Mouse (Mus musculus): ENCODE data around the gene Ubash3a. TPM values are rescaled to one million over a fixed set of nuclear protein-coding genes. Genes with fewer than 3 reads are reported as not detected.
A peak's percentile ranks its signal among the peaks of the same experiment; 100 is the strongest.

The Ubash3a gene
- total and polyA plus RNA-seq, 3 experiments = 0.29 to 0.36 TPM; not detected in 1

GRCm38 (mm10) chr17:31253951-31254350, 46.3 kb downstream of the Ubash3a start:
- no peaks in the 10 kb centered on the region for H3K79me2 ChIP-seq (replicated peaks; ENCODE audit: control insufficient read depth, insufficient read depth, low read length)
- H3K27ac ChIP-seq = no peak overlapping the region
- intact Hi-C loops (cut with DNase I) = loop anchor here (1.0 to 2.0 kb wide), 5 partner anchors 17 to 239 kb away; no protein-coding TSS in a partner anchor
- 63% methylated on average over 5 of the region's 5 CpGs for WGBS
- H3K4me1 ChIP-seq (ENCODE audit: control insufficient read depth, insufficient read depth, low read length) = no peaks in the 10 kb centered on the region
- TF ChIP-seq POLR2A (IDR thresholded peaks at IDR 0.05; ENCODE audit: insufficient read depth, low read depth, low read length) (no peak), EP300 (IDR thresholded peaks at IDR 0.05; ENCODE audit: insufficient read depth, low read depth, low read length) (no peak), CTCF (IDR thresholded peaks at IDR 0.05) (no peak)
- H3K9ac ChIP-seq (ENCODE audit: low read depth, low read length) = no peak overlapping the region
- H3K27me3 ChIP-seq (ENCODE audit: control insufficient read depth, insufficient read depth, low read length) = no peaks in the 10 kb centered on the region
- H3K36me3 ChIP-seq (ENCODE audit: control insufficient read depth, insufficient read depth, low read length) = no peaks in the 10 kb centered on the region
- peak in 1 of 2 experiments; percentile 16 for DNase-seq
- H3K4me3 ChIP-seq = no peak overlapping the region

DNA sequence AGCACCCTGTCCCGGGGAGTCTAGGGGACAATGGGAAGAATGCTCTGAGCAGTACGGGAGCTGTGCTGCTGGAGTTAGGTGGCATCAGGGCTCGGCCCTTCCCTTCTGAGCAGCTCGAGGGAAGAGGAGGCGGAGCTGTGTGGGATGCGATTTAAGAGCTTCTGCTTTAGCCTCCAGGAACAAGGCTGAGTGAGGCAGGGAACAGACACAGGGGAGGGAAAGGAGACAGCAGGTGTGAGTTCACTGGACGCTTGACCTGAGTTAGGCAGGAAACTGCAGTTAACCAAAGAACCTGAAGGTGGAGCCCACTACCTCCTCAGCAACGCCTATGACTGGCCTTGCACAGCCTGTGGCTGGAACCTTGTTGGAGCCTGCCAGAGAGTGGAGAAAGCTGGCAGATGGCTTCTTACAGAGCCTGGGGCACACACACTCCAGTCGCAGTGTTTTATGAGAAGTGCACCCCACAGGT, 46.8 kb downstream of the Ubash3a start:
- peak; percentile 76 to 79 for DNase-seq
- intact Hi-C loops (cut with DNase I) = loop anchor here (1.0 to 2.0 kb wide), 5 partner anchors 16 to 238 kb away; no protein-coding TSS in a partner anchor

DNA sequence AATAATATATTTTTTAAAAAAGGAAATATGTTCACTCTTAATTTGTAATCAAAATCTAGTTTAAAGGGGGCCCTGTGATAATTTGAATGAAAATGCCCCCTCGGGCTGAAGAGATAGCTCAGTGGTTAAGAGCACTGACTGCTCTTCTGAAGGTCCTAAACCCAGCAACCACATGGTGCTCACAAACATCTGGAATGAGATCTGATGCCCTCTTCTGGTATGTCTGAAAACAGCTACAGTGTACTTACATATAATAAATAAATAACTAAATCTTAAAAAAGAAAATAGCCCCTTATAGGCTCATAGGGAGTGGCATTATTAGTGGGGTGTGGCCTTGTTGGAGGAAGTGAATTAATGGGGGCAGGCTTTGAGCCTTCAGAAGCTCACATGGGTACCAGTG, 49.5 kb downstream of the Ubash3a start:
- H3K4me3 ChIP-seq = no peak overlapping the region
- intact Hi-C loops (cut with DNase I) = no loop called here
- H3K79me2 ChIP-seq (replicated peaks; ENCODE audit: control insufficient read depth, insufficient read depth, low read length) = no peaks in the 10 kb centered on the region
- no peaks in the 10 kb centered on the region for H3K27me3 ChIP-seq (ENCODE audit: control insufficient read depth, insufficient read depth, low read length)
- TF ChIP-seq POLR2A (IDR thresholded peaks at IDR 0.05; ENCODE audit: insufficient read depth, low read depth, low read length) (no peak), CTCF (IDR thresholded peaks at IDR 0.05) (no peak), EP300 (IDR thresholded peaks at IDR 0.05; ENCODE audit: insufficient read depth, low read depth, low read length) (no peak)
- no peaks in the 10 kb centered on the region for H3K36me3 ChIP-seq (ENCODE audit: control insufficient read depth, insufficient read depth, low read length)
- WGBS = 71% methylated on average over 1 of the region's 1 CpGs
- H3K9ac ChIP-seq (ENCODE audit: low read depth, low read length) = no peak overlapping the region
- H3K27ac ChIP-seq = no peak overlapping the region
- DNase-seq = no peak
- no peaks in the 10 kb centered on the region for H3K4me1 ChIP-seq (ENCODE audit: control insufficient read depth, insufficient read depth, low read length)

More for the DNA sequence above, 46.8 kb downstream of the Ubash3a start:
- no peaks in the 10 kb centered on the region for H3K27me3 ChIP-seq (ENCODE audit: control insufficient read depth, insufficient read depth, low read length)
- 21% methylated on average over 9 of the region's 9 CpGs for WGBS
- H3K4me3 ChIP-seq = no peak overlapping the region
- H3K9ac ChIP-seq (ENCODE audit: low read depth, low read length) = no peak overlapping the region
- no peaks in the 10 kb centered on the region for H3K36me3 ChIP-seq (ENCODE audit: control insufficient read depth, insufficient read depth, low read length)
- H3K27ac ChIP-seq = no peak overlapping the region
- H3K4me1 ChIP-seq (ENCODE audit: control insufficient read depth, insufficient read depth, low read length) = no peaks in the 10 kb centered on the region
- H3K79me2 ChIP-seq (replicated peaks; ENCODE audit: control insufficient read depth, insufficient read depth, low read length) = no peaks in the 10 kb centered on the region
- TF ChIP-seq EP300 (IDR thresholded peaks at IDR 0.05; ENCODE audit: insufficient read depth, low read depth, low read length) (peak; percentile 53; the same call in 1 of the 2 replicates), CTCF (IDR thresholded peaks at IDR 0.05) (peak; percentile 99), POLR2A (IDR thresholded peaks at IDR 0.05; ENCODE audit: insufficient read depth, low read depth, low read length) (no peak)

DNA sequence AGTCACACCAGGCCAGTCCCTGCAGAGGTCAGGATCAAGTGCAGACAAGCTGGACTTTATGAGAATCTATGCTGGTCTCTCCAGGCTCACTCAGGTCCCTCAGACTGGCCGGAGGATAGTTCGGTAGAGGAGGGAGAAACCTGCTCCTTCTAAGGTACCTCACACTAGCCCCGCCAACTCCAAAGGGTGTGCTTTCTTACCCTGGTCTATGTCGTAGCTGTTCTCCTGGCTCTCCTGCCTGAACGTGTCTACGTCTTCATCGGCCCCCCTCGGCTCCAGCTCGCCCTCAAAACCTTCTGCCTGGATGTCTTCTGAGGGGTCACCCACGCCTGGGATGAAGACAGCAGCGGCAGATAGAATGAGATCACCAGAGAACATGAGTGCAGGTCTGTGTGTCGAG, 50.2 kb downstream of the Ubash3a start:
- TF ChIP-seq CTCF (IDR thresholded peaks at IDR 0.05) = no peak
- no peak for TF ChIP-seq POLR2A (IDR thresholded peaks at IDR 0.05; ENCODE audit: insufficient read depth, low read depth, low read length)
- TF ChIP-seq EP300 (IDR thresholded peaks at IDR 0.05; ENCODE audit: insufficient read depth, low read depth, low read length) = no peak
- no peak overlapping the region for H3K27ac ChIP-seq
- H3K36me3 ChIP-seq (ENCODE audit: control insufficient read depth, insufficient read depth, low read length) = no peaks in the 10 kb centered on the region
- no peak overlapping the region for H3K9ac ChIP-seq (ENCODE audit: low read depth, low read length)
- H3K79me2 ChIP-seq (replicated peaks; ENCODE audit: control insufficient read depth, insufficient read depth, low read length) = no peaks in the 10 kb centered on the region
- H3K4me3 ChIP-seq = no peak overlapping the region
- WGBS = 91% methylated on average over 12 of the region's 12 CpGs
- DNase-seq = no peak
- intact Hi-C loops (cut with DNase I) = no loop called here
- no peaks in the 10 kb centered on the region for H3K4me1 ChIP-seq (ENCODE audit: control insufficient read depth, insufficient read depth, low read length)
- H3K27me3 ChIP-seq (ENCODE audit: control insufficient read depth, insufficient read depth, low read length) = no peaks in the 10 kb centered on the region

DNA sequence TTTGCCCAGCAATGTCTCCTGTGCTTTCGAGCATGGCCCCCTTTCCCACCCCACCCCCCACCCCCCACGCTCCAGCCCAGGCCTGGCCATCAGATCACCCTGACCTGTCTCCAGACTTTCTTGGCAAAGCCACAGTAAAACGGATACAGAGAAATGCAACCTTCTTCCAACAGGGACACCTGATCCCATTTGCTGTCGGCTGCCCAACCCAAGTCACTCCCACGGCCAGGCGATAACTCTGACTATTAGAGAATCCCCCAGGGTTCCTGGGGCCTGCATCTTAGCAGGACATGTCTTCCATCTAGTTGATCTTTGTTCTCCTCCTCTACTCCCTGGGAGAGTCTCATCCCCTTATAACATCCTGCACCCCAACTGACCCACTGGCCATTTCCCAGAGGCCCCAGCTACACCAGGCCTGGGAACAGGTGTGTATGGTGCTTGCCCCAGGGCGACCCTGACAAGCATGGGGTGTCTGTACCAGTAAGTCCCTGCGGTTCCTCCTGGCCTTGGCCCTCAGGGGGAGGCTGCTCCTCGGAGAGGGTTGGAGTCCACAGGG, 50.7 kb downstream of the Ubash3a start:
- DNase-seq = no peak
- Histone ChIP-seq H3K79me2 (replicated peaks; ENCODE audit: control insufficient read depth, insufficient read depth, low read length) (no peaks in the 10 kb centered on the region), H3K27me3 (ENCODE audit: control insufficient read depth, insufficient read depth, low read length) (no peaks in the 10 kb centered on the region), H3K36me3 (ENCODE audit: control insufficient read depth, insufficient read depth, low read length) (no peaks in the 10 kb centered on the region), H3K4me1 (ENCODE audit: control insufficient read depth, insufficient read depth, low read length) (no peaks in the 10 kb centered on the region), H3K4me3 (no peak overlapping the region), H3K9ac (ENCODE audit: low read depth, low read length) (no peak overlapping the region), H3K27ac (no peak overlapping the region)
- TF ChIP-seq POLR2A (IDR thresholded peaks at IDR 0.05; ENCODE audit: insufficient read depth, low read depth, low read length) = no peak
- no peak for TF ChIP-seq CTCF (IDR thresholded peaks at IDR 0.05)
- TF ChIP-seq EP300 (IDR thresholded peaks at IDR 0.05; ENCODE audit: insufficient read depth, low read depth, low read length) = no peak
- 76% methylated on average over 9 of the region's 9 CpGs for WGBS
- intact Hi-C loops (cut with DNase I) = no loop called here

- no peaks in the 10 kb centered on the region for H3K27me3 ChIP-seq (ENCODE audit: control insufficient read depth, insufficient read depth, low read length)
- H3K27ac ChIP-seq = no peak overlapping the region
- no peak overlapping the region for H3K4me3 ChIP-seq
- intact Hi-C loops (cut with DNase I) = no loop called here
- TF ChIP-seq POLR2A (IDR thresholded peaks at IDR 0.05; ENCODE audit: insufficient read depth, low read depth, low read length) (no peak), CTCF (IDR thresholded peaks at IDR 0.05) (no peak), EP300 (IDR thresholded peaks at IDR 0.05; ENCODE audit: insufficient read depth, low read depth, low read length) (no peak)
- 81% methylated on average over 4 of the region's 4 CpGs for WGBS
- no peak overlapping the region for H3K9ac ChIP-seq (ENCODE audit: low read depth, low read length)
- no peaks in the 10 kb centered on the region for H3K79me2 ChIP-seq (replicated peaks; ENCODE audit: control insufficient read depth, insufficient read depth, low read length)
- H3K4me1 ChIP-seq (ENCODE audit: control insufficient read depth, insufficient read depth, low read length) = no peaks in the 10 kb centered on the region
- no peaks in the 10 kb centered on the region for H3K36me3 ChIP-seq (ENCODE audit: control insufficient read depth, insufficient read depth, low read length)
- no peak for DNase-seq
Measured at GRCm38 (mm10) chr17:31259145-31259544, 51.5 kb downstream of the Ubash3a start.

Measured in heart, adult 2 months (tissue).